ENCODE assay signal across 9 mouse cellular contexts in genomic region chr14:34401135-34401534, GRCm38 (mm10). TPM values are rescaled to one million over a fixed set of nuclear protein-coding genes. Genes with fewer than 3 reads are reported as not detected.
DNase-seq lines count a peak whose midpoint lies in the region; TF ChIP-seq lines count a peak whose summit lies in the region.
"Had no signal": no experiment of that assay in that cellular context is flagged by ENCODE, and none has a peak within 500 bp of the region (broad histone marks: within the 10 kb centered on the region; RNA-seq: fewer than 3 reads in every experiment).

No protein-coding gene starts in this region.

- DNase-seq in 3134 (ENCODE audit: extremely low read depth, insufficient read length, low spot score): peak; percentile 30
- peak; percentile 31 for DNase-seq in c-Kit-negative CD71-positive TER-119-positive erythroid progenitor cells, embryonic 14.5 days (ENCODE audit: low read depth, low spot score)
- DNase-seq in forelimb bud, embryonic 11.5 days (ENCODE audit: low read depth, low spot score): peak; percentile 80
- peak; percentile 91 for DNase-seq in kidney, adult 9 months
- peak; percentile 65 for DNase-seq in liver, adult 2 months (ENCODE audit: extremely low read depth, low read depth, low spot score)
- DNase-seq in retina, adult 2 months (ENCODE audit: low read depth, low spot score): peak; percentile 70
- peak; percentile 80 for DNase-seq in thymus, postnatal 14 days

- H3K4me1 ChIP-seq in E14TG2a.4 (replicated peaks; ENCODE audit: low read depth, low read length): peaks cover 23% of the 10 kb centered on the region
- H3K4me1 ChIP-seq in liver, adult 2 months (ENCODE audit: control insufficient read depth, insufficient read depth, low read length): peaks cover 1% of the 10 kb centered on the region; the same call in 1 of the 2 replicates

- no peak overlapping the region for H3K27ac ChIP-seq in liver, adult 2 months (replicated peaks; ENCODE audit: insufficient read depth, low read depth, low read length)
- H3K27ac ChIP-seq: heart, embryonic 15.5 days had no signal

- no peak overlapping the region for H3K4me3 ChIP-seq in E14TG2a.4 (replicated peaks; ENCODE audit: low read length)
- H3K4me3 ChIP-seq in liver, adult 2 months (ENCODE audit: insufficient read depth, low read depth, low read length): no peak overlapping the region
- H3K4me3 ChIP-seq: heart, embryonic 15.5 days had no signal

- peaks cover 53% of the 10 kb centered on the region for H3K36me3 ChIP-seq in E14TG2a.4 (ENCODE audit: insufficient read depth, low read length)
- no peaks in the 10 kb centered on the region for H3K36me3 ChIP-seq in liver, adult 2 months (ENCODE audit: control insufficient read depth, insufficient read depth, low read length)

- no peak overlapping the region for H3K9ac ChIP-seq in liver, adult 2 months (ENCODE audit: low read depth, low read length)
- H3K9ac ChIP-seq: heart, embryonic 15.5 days had no signal

- H3K27me3 ChIP-seq in E14TG2a.4 (ENCODE audit: insufficient read depth, low read length): peaks cover 27% of the 10 kb centered on the region
- no peaks in the 10 kb centered on the region for H3K27me3 ChIP-seq in liver, adult 2 months (ENCODE audit: control insufficient read depth, insufficient read depth, low read length)
- H3K27me3 ChIP-seq: heart, embryonic 15.5 days had no signal

- no peaks in the 10 kb centered on the region for H3K79me2 ChIP-seq in liver, adult 2 months (ENCODE audit: control insufficient read depth, insufficient read depth, low read length)

- no peak for TF ChIP-seq POLR2A in liver, adult 2 months (IDR thresholded peaks at IDR 0.05; ENCODE audit: extremely low read depth, insufficient read depth, low read length)

- H3K9me3 ChIP-seq in E14TG2a.4 (ENCODE audit: low read length): no peaks in the 10 kb centered on the region
- H3K9me3 ChIP-seq: heart, embryonic 15.5 days had no signal

- WGBS in liver, adult 2 months: 30% methylated on average over 6 of the region's 6 CpGs

- peak; percentile 92 for TF ChIP-seq CTCF in E14TG2a.4 (conservative IDR thresholded peaks at IDR 0.05; ENCODE audit: low read length)
- TF ChIP-seq CTCF in liver, adult 2 months (IDR thresholded peaks at IDR 0.05; ENCODE audit: low read depth, low read length): peak; percentile 99

RNA-seq across cellular contexts. Expression of gene Mmrn2, which starts 25.9 kb away (rescaled TPM):
- total RNA-seq in liver, adult 2 months (2014; rRNA removed): 9.2 and 10.7 TPM in 2 replicates
- polyA plus RNA-seq in liver, adult 2 months (2012; rRNA removed): 3.0 and 3.4 TPM in 2 replicates

RNA-seq across cellular contexts. Expression of gene Sncg, which starts 26.5 kb away (rescaled TPM):
- 0.20 and 0.46 TPM in 2 replicates for total RNA-seq in liver, adult 2 months (2014; rRNA removed)
- polyA plus RNA-seq in liver, adult 2 months (2012; rRNA removed): 0.11 and 0.45 TPM in 2 replicates

RNA-seq across cellular contexts. Expression of gene Fam25c, which starts 45.9 kb away (rescaled TPM):
- 56.3 and 66.7 TPM in 2 replicates for total RNA-seq in liver, adult 2 months (2014; rRNA removed)
- 74.3 and 146 TPM in 2 replicates for polyA plus RNA-seq in liver, adult 2 months (2012; rRNA removed)
- polyA plus RNA-seq: heart, embryonic 15.5 days had no signal

Comparison
In these comparisons a context has a peak if more than half of its experiments do, and no peak if none do; other contexts are left out.
1. DNase-seq: peak in every context shown above with its lines; median percentile 91 in kidney, adult 9 months; 80 in forelimb bud, embryonic 11.5 days; 80 in thymus, postnatal 14 days; 70 in retina, adult 2 months; 65 in liver, adult 2 months; 31 in c-Kit-negative CD71-positive TER-119-positive erythroid progenitor cells, embryonic 14.5 days; 30 in 3134.